Mouse (Mus musculus) spleen, adult 12 weeks (tissue): Measurements from ENCODE around the gene Zbtb7a.

Source experiments
- DNase-seq: peaks from one replicate; pipeline ENCODE4 v3.0.0; 2022; ENCODE audit warnings: low spot score

Gene Zbtb7a

GRCm38 (mm10) chr10:81190236-81190911 is 55.4 kb downstream of the Zbtb7a start:
- no peak for DNase-seq

GRCm38 (mm10) chr10:81190912-81191321 is 55.9 kb downstream of the Zbtb7a start:
- no peak for DNase-seq

GRCm38 (mm10) chr10:81191342-81191982 is 56.4 kb downstream of the Zbtb7a start:
- no peak for DNase-seq

- peak; percentile 74 for DNase-seq
Observed at GRCm38 (mm10) chr10:81192270-81192967, 57.4 kb downstream of the Zbtb7a start.

GRCm38 (mm10) chr10:81192968-81193501 is 58.0 kb downstream of the Zbtb7a start:
- no peak for DNase-seq

- DNase-seq, result no peak
Observed at GRCm38 (mm10) chr10:81193991-81194774, 59.2 kb downstream of the Zbtb7a start.

GRCm38 (mm10) chr10:81195300-81195699 is 60.3 kb downstream of the Zbtb7a start:
- no peak for DNase-seq

- DNase-seq, result no peak
Observed at GRCm38 (mm10) chr10:81196470-81197065, 61.5 kb downstream of the Zbtb7a start.

GRCm38 (mm10) chr10:81197305-81197704 is 62.3 kb downstream of the Zbtb7a start:
- no peak for DNase-seq

- no peak for DNase-seq
Observed at GRCm38 (mm10) chr10:81198230-81198629, 63.2 kb downstream of the Zbtb7a start.

GRCm38 (mm10) chr10:81198990-81199389 is 64.0 kb downstream of the Zbtb7a start:
- DNase-seq, result no peak

- DNase-seq, result no peak
Observed at GRCm38 (mm10) chr10:81200141-81200540, 65.1 kb downstream of the Zbtb7a start.

GRCm38 (mm10) chr10:81200605-81201287 is 65.7 kb downstream of the Zbtb7a start:
- no peak for DNase-seq

- DNase-seq, result no peak
Observed at GRCm38 (mm10) chr10:81201807-81202758, 67.1 kb downstream of the Zbtb7a start, which contains the start of gene Nmrk2. Gene Nmrk2 (minus strand): TSS chr10:81202051.
